Mouse (Mus musculus) cerebellum, adult 2 months (tissue): Measurements from ENCODE around the gene Tfap2e.

Experiments used
- CTCF ChIP-seq: fragments of 200-500 bp; IDR thresholded peaks from 2 replicates; pipeline ENCODE4 v1.5.1; 2011; ENCODE audit warnings: low read depth, mild to moderate bottlenecking, control low read depth, low read length, moderate library complexity, borderline replicate concordance; ENCODE audit not compliant: insufficient read depth
- POLR2A ChIP-seq: fragments of 200-500 bp; IDR thresholded peaks from 2 replicates; pipeline ENCODE4 v1.6.1; 2011; ENCODE audit warnings: low read length, control low read depth, borderline replicate concordance; ENCODE audit not compliant: insufficient read depth

DNA sequence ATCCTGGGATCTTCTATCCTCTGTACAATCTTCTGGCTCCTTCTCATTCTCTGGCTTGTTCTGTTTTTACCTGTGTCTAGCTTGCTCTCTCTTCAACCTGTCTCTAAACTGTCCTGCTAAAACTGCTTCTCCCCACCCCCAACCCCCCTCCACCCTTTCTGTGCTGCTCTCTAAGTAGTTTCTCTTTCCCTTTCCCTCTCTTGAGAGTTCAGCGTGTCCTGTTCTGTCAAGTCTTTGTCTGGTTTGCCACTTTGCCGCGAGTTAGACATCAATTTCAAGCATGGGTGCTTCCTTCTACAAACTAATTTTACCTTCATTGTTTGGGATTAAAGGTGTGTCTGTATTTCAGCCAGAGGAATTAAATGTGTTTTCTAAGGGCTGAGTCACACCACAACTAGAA is 53.0 kb downstream of the Tfap2e start:
- TF ChIP-seq CTCF (no peak), POLR2A (no peak)
